Mouse (Mus musculus) megakaryocyte, embryonic 14.5 days (primary cell): Measurements from ENCODE around the gene Calr3.

ENCODE experiments used
- FLI1 ChIP-seq: IDR thresholded peaks from 2 replicates; pipeline ENCODE4 v1.6.1; 2012; ENCODE audit warnings: low read length, inconsistent platforms, mixed read lengths
- GATA1 ChIP-seq: IDR thresholded peaks from 3 replicates; pipeline ENCODE4 v1.6.1; 2012; ENCODE audit warnings: mixed read lengths, low read length, inconsistent platforms, borderline replicate concordance

- TF ChIP-seq FLI1 = no peak
- no peak for TF ChIP-seq GATA1
Observed at GRCm38 (mm10) chr8:72380656-72381055, 63.0 kb downstream of the Calr3 start.
